Mouse (Mus musculus): ENCODE data around the gene Pbld1.

- no peak for TF ChIP-seq GATA1 (IDR thresholded peaks at IDR 0.05; ENCODE audit: borderline replicate concordance, low read length)
- TF ChIP-seq FLI1 (IDR thresholded peaks at IDR 0.05; ENCODE audit: low read length), result no peak
Measured at GRCm38 (mm10) chr10:63122516-63122915, 62.6 kb downstream of the Pbld1 start.

Data from megakaryocyte, embryonic 14.5 days (primary cell).